Mouse (Mus musculus): ENCODE measurements around the gene Ap2b1. TPM values are rescaled to one million over a fixed set of nuclear protein-coding genes. Genes with fewer than 3 reads are reported as not detected.
"Not testable (repeated sequence)": the region's sequence is repeated elsewhere in the genome, so short reads cannot be mapped to it uniquely, and the experiment has no call there.

The Ap2b1 gene
- total RNA-seq, 2 experiments from 2014 or later, result 320 to 324 TPM

- DNase-seq (ENCODE audit: low spot score in 2 of 2), result no peak
Measured at GRCm38 (mm10) chr11:83299724-83300123, 900 bp downstream of the Ap2b1 start.

GRCm38 (mm10) chr11:83301431-83301831 is 2.6 kb downstream of the Ap2b1 start:
- no peak for DNase-seq (ENCODE audit: low spot score in 2 of 2)

- no peak for DNase-seq (ENCODE audit: low spot score in 2 of 2)
Measured at GRCm38 (mm10) chr11:83302124-83302523, 3.3 kb downstream of the Ap2b1 start.

GRCm38 (mm10) chr11:83302526-83303251 is 3.9 kb downstream of the Ap2b1 start, which contains the start of gene Pex12:
TSS of gene Pex12 (minus strand) at chr11:83302586.
- peak; percentile 91 to 97 for DNase-seq (ENCODE audit: low spot score in 2 of 2)

- peak in 1 of 2 experiments; percentile 27 for DNase-seq (ENCODE audit: low spot score in 2 of 2)
Measured at GRCm38 (mm10) chr11:83303751-83304150, 4.9 kb downstream of the Ap2b1 start.

GRCm38 (mm10) chr11:83304485-83304884 is 5.7 kb downstream of the Ap2b1 start:
- no peak for DNase-seq (ENCODE audit: low spot score in 2 of 2)

GRCm38 (mm10) chr11:83306700-83307253 is 8.0 kb downstream of the Ap2b1 start:
- no peak for DNase-seq (ENCODE audit: low spot score in 2 of 2)

GRCm38 (mm10) chr11:83312471-83312870 is 13.6 kb downstream of the Ap2b1 start:
- DNase-seq (ENCODE audit: low spot score in 2 of 2), result peak; percentile 51 to 79

GRCm38 (mm10) chr11:83319048-83319447 is 20.2 kb downstream of the Ap2b1 start:
- no peak for DNase-seq (ENCODE audit: low spot score in 2 of 2)

- DNase-seq (ENCODE audit: low spot score in 2 of 2), result not testable (repeated sequence)
Measured at GRCm38 (mm10) chr11:83326692-83327091, 27.9 kb downstream of the Ap2b1 start.

- peak; percentile 16 to 66 for DNase-seq (ENCODE audit: low spot score in 2 of 2)
Measured at GRCm38 (mm10) chr11:83327427-83327826, 28.6 kb downstream of the Ap2b1 start.

GRCm38 (mm10) chr11:83335826-83336225 is 37.0 kb downstream of the Ap2b1 start:
- DNase-seq (ENCODE audit: low spot score in 2 of 2), result peak; percentile 26 to 62

- no peak for DNase-seq (ENCODE audit: low spot score in 2 of 2)
Measured at GRCm38 (mm10) chr11:83339705-83340104, 40.9 kb downstream of the Ap2b1 start.

GRCm38 (mm10) chr11:83341716-83342245 is 43.0 kb downstream of the Ap2b1 start:
- DNase-seq (ENCODE audit: low spot score in 2 of 2), result no peak

- DNase-seq (ENCODE audit: low spot score in 2 of 2), result no peak
Measured at GRCm38 (mm10) chr11:83355428-83355827, 56.6 kb downstream of the Ap2b1 start.

GRCm38 (mm10) chr11:83357421-83357820 is 58.6 kb downstream of the Ap2b1 start:
- DNase-seq (ENCODE audit: low spot score in 2 of 2), result peak in 1 of 2 experiments; percentile 66

GRCm38 (mm10) chr11:83364656-83365055 is 65.8 kb downstream of the Ap2b1 start:
- DNase-seq (ENCODE audit: low spot score in 2 of 2), result no peak

- DNase-seq (ENCODE audit: low spot score in 2 of 2), result no peak
Measured at GRCm38 (mm10) chr11:83371267-83371666, 72.4 kb downstream of the Ap2b1 start.

- DNase-seq (ENCODE audit: low spot score in 2 of 2), result no peak
Measured at GRCm38 (mm10) chr11:83379745-83380341, 81.0 kb downstream of the Ap2b1 start.

- DNase-seq (ENCODE audit: low spot score in 2 of 2), result no peak
Measured at GRCm38 (mm10) chr11:83382876-83383531, 84.2 kb downstream of the Ap2b1 start.

- DNase-seq (ENCODE audit: low spot score in 2 of 2), result no peak
Measured at GRCm38 (mm10) chr11:83383532-83383887, 84.7 kb downstream of the Ap2b1 start.

- DNase-seq (ENCODE audit: low spot score in 2 of 2), result peak in 1 of 2 experiments; percentile 35
Measured at GRCm38 (mm10) chr11:83393062-83393461, 94.2 kb downstream of the Ap2b1 start.

All from layer of hippocampus, adult 18-20 months (tissue).